Mouse (Mus musculus) adrenal gland, adult (tissue): ENCODE measurements around the gene Styxl1.

ENCODE experiments used
- DNase-seq, 2 experiments: peaks; one replicate each; pipeline ENCODE4 v3.0.0; 2022 to 2023; ENCODE audit warnings: low spot score in 1 of 2; ENCODE audit not compliant: inconsistent age in 2 of 2

Gene Styxl1

DNA sequence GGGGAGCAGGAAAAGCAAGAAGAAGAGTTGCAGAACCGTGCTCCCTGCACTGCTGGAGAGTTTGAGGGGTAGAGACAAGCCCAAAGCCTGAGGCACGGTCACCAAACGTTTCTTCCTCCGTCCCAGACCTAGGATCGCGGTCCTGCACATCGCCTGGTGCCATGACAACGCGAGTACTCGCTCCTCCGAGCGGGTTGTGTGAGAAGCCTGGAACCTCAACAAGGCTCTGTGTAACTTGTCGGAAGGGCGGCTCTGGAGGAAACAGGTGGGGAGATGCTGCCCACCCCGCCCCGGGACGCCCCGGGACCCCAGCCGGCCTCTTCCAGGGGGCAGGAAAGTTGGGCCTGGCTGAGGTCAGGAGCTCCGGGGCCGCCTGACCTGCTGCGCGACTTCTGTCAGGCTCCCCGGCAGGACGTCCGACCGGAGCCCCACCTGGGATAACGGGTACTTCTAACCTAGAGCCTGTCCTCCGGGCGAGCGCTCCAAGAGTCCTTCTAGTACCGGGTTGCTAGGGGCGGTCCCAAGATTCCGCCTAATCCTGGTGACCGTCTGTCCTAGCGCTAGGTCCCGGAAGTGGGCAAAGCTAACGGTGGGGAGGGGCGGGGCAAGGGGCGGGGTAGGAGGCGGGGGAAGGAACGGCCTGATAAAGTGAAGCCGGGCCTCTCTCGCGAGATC, at the start of gene Styxl1:
Gene Styxl1, minus strand, starts transcription at position 590 of the 675 bp plus-strand sequence.
- DNase-seq, result no peak

DNA sequence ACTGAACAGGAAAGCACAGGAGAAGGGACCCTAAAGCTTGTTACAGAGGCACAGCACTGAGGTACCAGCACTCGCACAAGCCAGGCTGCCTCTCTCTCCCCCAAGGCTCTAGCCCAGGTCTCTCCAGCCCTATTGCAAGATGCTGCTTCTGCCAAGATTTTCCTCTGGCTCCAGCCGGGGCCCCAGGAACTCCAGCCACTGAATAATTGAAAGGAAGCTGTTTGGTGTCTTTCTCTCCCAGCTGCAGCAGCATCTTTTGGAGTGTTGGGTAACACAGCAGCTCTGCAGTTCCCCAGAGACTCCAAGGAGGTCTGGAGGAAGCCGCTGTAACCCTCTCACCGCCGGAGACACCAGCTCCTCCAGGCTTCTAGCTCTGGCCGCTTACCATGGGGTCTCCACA, 48.0 kb upstream of the Styxl1 start:
- no peak for DNase-seq

DNA sequence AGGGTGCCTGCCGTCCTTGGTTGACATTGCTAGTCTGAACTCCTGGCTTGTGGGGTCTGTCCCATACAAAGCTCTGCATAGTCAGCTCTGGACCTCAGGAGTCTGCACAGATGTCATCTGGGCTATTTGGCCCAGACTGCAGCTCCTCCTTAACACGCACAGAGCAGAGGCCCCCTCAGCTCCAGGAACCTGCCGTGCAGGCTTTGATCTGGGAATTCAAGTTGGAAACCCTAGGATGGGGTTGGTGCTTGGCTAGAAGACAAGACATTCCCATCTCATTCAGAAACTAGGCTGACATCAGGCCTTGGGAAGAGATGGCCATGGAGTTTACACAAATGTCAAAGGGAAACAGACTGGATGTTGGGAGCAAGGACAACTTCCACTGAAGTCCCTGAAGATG, 46.3 kb upstream of the Styxl1 start:
- DNase-seq, result peak in 1 of 2 experiments; percentile 46

DNA sequence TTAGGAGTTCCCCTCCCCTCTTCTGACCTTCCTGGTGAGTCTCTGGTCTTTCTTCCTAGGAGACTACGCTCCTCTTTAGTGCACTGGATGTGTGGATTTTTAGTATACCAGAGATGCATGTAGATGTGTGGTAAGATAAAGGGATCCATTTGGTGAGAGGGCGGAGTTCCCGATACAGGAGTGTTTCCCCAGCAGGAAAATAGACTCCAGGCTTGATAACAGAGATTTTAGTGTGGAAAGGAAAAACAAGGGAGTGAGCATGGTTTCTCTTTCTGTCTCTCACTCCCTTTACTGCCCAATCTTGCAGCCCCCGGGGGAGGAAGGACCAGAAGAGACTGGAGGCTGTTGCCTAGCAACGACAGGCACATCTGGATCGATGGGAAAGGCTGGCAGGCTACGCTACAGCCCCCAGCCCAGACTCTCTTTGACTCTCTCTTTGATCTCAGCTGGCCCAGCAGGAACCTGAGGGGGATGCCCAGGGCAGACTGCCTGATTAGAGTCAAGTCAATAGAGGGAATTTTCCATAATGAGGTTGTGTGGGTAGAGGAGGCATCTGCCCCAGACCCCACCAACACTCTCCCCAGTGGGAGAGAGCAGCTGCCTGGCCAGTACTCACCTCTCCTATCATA, 44.2 kb upstream of the Styxl1 start:
- DNase-seq, result no peak

DNA sequence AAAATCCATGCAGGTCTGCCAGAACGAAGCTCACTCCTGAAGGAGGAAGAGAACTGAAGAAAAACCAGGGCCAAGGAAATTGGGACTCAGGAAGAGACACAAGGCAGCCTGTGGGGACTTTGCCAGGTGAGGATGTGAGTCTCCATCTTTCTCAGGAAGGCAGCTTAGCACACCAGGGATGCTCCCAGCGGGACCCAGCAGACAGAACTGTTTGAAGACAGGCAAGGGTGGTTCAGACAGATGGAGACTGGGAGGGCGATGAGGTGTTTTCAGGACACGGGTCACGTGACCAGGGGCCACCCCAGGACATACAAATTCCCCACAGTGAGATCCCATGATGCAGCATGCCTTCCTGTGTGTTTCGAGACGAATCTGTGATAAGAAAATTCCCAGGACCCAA, 40.3 kb upstream of the Styxl1 start:
- no peak for DNase-seq

DNA sequence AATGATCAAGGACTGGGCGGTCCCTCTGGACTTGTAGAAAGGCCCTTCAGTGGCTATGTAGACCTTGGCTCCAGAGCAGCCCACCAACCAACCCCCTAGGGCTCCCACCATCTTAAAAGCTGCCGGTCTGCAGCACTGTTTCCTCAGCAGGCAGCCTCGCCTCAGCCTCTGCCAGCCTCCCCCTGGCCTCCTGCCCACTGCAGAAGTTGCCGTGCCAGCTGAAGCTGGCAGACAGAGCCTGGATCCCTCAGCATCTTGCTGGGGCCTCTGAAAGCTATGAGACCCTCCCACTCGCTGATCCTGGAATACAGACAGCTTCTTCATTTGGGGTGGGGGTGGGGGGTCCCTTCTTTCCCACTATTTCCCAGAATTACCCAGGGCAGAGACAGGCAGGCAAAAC, 34.8 kb upstream of the Styxl1 start:
- peak in 1 of 2 experiments; percentile 40 for DNase-seq

DNA sequence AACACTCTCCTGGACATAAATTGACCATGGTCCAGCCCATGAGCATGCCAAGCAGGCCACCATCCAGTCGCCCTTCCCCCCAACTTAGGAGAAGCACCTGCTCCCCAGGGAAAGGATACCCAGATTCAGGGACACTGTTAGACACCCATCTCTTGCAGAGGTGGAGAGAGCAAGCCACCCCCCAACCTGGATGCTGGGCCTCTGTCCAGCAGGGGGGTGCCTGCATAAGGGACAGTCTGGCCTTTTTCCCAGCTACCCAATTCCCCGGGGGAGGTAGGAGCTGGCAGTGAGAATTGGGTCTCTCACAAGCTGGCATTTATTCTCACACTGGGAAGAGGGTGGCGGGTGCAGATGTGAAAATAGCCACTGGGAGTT, 29.1 kb upstream of the Styxl1 start:
- DNase-seq, result no peak

DNA sequence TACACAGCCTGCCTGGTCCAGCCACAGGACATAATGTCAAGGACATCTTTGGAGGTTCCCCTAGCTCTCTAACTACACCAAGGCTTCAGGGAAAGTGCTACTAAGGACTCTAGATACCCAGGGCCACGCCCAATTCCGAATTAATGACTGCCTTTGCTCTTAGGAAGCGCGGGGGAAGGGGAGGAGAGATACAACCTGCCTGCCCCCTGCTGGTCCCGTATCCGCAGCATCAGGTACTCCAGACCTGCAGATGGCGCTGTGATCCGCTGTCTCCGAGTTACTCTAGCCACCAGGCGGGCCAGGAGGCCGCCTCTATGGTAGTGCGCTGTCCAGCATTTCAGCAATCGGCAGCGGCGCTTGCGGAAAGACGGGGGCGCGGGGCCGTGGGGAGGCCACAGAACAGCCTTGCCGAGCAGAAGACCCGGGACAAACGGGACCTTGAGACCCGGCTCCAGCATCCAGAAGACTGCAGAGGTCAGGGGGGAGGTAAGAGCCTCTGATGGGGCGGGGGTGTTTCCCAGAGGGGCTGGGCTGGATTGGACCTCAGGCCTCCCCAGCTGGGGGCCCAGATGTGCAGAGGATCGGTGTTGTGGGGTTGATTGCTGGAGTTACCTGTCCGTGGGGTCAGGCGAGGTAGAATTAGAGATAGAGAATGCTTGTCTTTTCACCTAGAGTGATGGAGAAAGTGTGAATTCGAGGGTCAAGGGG, 28.5 kb upstream of the Styxl1 start, which contains the start of gene Srrm3:
Gene Srrm3, plus strand, starts transcription at position 336 of the 708 bp plus-strand sequence.
- peak; percentile 87 to 96 for DNase-seq

DNA sequence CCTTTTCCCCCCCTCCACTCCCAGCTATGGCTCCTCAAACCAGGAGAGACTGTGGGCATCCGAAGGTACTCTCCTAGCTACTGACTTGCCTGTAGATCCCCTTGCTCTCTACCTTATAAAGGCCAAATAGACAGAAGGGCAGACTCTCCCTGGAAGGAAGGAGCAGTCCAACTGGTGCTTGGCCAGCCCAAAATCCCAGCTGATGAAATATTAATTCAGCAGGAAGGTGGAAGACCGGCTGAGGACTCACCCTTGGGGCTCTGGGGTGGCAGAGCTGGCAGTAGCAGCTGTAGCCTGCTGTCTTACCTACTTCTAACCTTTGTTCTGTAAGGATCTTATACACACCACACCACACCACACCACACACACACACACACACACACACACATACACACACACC, 26.6 kb upstream of the Styxl1 start:
- DNase-seq, result no peak

DNA sequence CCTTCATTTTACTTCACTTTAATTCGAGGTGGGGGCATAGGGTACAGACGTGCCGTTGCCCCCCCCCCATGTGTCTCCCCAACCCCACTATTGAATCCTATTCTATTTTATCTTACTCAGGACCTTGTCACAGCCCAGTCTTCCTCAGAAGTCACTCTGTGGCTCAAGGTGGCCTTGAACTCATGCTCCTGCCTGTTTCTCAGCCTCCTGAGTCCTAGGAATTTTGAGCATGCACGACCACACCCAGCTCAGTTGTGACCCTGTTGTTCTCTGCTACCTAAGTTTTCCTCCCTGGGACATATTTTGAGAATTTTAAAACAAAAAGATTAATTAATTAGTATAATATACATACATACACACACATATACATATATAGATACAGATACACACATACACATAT, 25.5 kb upstream of the Styxl1 start:
- DNase-seq, result no peak

DNA sequence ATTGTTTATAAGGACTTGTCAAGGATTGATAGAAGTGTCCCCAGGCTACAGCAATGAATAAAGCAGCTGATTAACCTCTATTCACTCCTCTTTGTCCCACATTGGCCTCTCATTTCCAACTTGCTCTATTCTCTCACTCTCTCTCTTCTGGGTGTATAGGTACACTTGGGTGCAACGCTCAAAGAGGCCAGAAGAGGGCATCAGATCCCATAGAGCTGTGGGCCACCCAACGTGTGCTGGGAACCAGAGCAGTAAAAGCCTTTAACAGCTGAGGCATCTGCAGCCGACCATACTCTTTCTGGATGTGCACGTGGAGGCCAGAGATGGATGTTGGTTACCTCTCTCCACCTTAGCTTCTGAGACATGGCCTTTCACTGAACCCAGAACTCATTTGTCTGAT, 24.9 kb upstream of the Styxl1 start:
- DNase-seq, result no peak

DNA sequence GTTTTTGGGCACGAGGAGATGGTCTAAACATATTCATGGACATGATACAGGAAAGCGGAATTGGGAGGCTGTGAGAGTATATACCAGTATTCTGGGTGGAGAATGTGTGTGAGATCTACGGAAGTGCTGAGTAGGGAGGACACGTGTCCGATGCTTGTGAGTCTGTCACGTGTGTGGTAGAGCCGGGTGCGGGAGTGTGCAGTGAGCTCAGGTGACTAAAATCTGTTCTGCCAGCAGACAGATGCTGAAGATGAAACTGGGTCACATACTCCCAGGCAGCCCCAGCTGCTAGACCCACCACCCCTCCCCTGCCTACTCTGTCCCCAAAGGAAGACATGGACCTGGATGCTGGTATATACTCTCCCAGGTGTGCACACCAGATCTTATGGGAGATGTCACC, 24.5 kb upstream of the Styxl1 start:
- no peak for DNase-seq

DNA sequence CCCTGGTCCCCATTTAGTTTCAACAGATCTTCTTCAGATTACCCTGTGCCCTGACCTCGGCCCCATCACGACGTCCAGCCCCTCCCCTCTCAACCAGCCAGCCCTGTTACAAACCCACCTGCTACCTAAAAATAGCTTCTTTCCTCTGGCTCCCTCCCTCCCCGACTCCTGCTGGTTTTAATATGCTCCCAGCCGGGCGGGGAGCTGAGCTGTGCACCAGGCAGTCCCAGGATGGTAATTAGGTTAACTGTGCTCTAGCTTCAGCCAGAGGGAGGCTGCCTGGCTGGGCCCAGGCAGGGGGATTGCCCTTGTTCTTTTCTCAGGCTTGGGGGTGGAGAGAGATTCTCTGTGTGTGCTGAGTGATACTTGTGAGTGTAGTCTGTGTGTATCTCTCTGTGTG, 22.7 kb upstream of the Styxl1 start:
- peak; percentile 31 to 42 for DNase-seq

DNA sequence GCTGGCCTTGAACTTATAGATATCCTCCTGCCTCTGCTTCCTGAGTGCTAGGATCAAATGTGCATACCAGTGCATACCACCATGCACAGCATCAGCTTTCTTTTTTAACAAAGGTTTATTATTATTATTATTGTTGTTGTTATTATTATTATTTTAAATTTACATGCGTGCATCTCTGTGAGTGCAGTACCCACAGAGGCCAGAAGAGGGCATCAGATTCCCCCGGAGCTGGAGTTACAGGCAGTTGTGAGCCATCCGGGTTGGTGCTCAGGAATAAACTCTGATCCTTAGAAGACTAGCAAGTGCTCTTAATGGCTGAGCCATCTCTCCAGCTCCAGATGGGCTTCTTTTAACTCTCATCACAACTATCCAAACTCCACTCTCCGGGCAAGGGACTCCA, 21.6 kb upstream of the Styxl1 start:
- peak in 1 of 2 experiments; percentile 49 for DNase-seq

DNA sequence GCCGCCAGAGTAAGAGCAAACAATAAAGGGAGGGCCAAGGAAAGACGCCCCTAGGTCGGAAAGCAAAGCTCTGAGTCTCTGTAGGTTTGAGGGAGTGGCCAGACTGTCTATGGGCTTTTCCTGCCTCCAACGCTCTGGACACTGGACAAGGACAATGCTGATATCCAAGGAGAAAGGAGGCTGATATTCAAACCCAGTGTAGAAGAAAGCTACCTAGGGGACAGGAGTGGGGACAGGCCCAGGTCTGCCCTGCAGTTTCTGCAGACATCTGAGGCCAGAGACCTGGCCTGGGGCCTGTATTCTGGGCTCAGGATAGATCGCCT, 16.6 kb upstream of the Styxl1 start:
- no peak for DNase-seq

DNA sequence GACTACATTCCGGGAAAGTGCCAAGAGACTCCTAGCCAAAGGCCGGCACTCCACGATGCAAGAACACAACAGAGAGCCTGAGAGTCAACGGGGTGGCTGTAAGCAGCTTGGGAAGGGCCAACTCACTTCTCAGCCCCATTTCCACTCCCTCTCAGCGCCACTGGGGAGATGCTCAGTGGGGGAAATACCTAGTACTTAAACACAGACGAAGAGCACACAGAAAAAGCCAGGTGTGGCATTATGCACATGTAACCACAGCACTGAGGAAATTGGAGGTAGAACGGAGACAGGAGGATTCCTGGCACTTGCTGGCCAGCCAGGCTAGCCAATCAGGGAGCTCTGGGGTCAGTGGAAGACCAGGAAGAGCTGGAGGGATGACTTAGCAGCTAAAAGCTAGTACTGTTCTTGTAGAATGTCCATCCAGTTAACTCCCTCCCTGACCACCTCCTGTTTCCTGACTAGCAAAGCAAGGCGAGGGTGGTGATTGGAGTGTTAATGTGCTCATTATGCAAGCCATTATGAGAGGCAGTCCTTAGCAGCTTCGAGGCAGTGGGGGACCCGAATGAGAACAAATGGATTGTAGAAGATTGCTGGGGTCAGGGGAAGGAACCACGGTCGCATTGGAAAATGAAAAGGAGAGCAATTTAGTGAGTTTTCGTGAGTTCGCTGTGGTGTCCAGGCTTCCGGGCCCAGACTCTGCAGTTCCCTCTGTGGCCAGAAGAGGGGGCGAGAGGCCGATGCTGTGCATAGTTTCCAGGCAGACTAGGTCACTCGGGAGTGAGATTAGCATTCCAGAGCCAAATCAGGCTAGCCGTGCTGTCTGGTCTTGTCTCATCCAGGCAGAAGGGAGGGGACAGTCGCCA, 16.0 kb upstream of the Styxl1 start:
- DNase-seq, result peak; percentile 86 to 96

DNA sequence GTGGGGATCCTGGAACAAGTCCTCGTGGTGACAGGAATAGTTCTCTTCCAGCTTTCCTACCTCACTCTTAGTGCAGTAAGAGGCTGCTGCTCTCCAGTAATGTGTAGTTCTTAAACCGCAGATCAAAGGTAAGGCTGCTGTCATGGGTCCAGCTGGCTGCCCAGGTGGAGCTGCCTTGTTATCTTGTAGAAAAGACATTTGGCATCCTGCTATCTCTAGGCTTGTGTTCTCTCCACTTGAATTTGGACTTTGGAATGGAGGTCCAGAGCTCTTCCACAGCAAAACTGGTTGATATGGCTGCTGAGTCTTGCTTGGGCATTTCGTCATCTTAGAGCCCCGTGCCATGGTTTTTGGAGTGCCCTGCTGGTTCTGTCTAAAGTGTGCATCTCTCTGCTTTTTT, 4.7 kb upstream of the Styxl1 start:
- DNase-seq, result no peak

DNA sequence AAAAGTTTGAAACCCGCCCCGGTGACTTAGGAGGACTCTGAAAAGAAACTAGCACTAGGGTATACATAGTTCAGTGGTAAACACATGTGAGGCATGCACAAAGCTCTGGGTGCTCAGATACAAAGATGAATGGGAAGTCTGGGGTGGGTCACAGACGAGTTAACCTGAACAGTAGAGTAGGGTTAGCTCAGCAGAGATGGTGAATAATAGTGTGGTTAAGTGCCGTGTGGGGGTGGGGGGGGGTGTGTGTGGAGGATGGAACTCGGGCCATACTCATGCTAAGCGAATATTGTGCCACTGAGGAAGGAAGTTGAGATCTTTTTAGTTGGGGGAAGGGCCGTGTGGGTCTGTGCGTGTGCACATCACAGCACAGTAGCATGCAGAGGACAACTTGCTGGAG, 2.1 kb upstream of the Styxl1 start:
- DNase-seq, result no peak

DNA sequence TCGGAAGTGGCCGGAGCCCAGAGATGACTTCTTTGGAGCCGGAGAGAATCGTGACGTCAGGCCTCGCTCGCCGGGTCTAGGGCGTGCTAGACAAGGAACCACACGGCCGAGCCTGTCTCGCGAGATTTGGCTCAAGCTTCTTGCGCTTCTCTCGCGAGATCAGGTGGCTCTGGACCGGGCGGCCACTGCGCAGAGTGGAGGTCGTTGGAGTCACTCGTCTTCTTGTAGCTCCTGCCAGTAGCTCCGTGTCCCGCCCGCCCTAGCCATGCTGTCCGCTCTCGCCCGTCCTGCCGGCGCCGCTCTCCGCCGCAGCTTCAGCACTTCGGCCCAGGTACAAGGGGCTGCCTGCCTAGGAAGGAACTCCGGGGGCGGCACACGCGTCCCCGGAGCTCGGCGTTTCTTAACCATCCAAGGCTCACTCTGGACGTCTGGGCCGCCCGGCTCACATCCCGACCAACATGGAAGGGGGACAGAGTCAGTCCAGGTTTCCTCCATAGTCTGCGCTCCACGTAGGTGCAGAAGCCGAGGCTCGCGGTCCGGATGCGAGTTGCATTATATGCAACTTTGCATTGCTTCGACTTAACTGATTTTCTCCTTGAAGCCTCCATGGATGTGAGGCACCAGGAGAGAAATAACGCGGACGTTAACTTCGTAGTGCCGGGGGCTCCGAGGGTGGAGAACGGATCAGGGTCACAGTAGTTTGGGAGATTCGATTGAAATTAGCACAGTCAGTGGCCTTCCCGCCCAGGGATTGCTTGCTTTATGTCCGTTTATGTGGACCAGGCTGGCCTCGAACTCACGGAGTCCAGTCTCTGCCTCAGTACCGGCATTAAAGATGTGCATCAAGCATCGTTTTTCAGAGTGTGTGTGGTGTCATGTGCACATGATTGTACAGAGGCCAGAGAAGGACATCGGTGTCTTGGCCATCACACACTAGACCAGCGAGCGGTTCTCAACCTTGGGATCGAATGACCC, 573 bp upstream of the Styxl1 start, which contains the start of gene Mdh2:
Gene Mdh2, plus strand, starts transcription at position 10 of the 975 bp plus-strand sequence.
- peak; percentile 99 for DNase-seq

DNA sequence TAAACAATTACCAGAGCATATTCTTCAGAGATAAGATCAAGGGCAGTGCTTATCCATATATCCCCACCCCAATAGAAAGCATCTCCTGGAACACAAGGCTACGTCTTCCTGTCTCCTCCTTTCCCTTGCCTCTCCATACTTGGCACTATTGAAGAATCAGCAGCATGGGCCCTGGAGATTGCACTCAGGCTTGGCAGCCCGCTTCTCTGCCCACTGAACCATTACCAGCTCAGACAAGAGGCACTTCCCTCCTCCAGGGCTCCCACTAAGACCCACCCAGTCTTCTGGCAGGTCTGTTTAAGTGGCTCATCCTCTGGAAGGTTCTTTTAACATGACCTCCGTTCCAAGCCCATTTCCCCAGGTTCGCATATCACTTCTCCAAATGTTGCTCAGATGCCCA, 1.6 kb downstream of the Styxl1 start:
- no peak for DNase-seq
